Mouse (Mus musculus) C2C12 (cell line): ENCODE data around the gene Naa80.
"Not testable (repeated sequence)": the region's sequence is repeated elsewhere in the genome, so short reads cannot be mapped to it uniquely, and the experiment has no call there.

Source experiments
- CTCF ChIP-seq: IDR thresholded peaks from one replicate; pipeline ENCODE4 v1.5.1; 2011; ENCODE audit not compliant: control insufficient read depth, insufficient read depth, insufficient read length
- MAX ChIP-seq: IDR thresholded peaks from one replicate; pipeline ENCODE4 v1.6.1; 2011; ENCODE audit warnings: mild to moderate bottlenecking, control low read depth
- MYOG ChIP-seq: IDR thresholded peaks from one replicate; pipeline ENCODE4 v1.6.1; 2011; ENCODE audit not compliant: control insufficient read depth, insufficient read length; ENCODE audit errors: extremely low read depth

- TF ChIP-seq CTCF, MAX, MYOG: not testable (repeated sequence)
Observed at GRCm38 (mm10) chr9:107565556-107565955, 13.1 kb upstream of the Naa80 start.
